Mouse (Mus musculus) forebrain, embryonic 13.5 days (tissue): ENCODE data around the gene Sds. TPM values are rescaled to one million over a fixed set of nuclear protein-coding genes. Genes with fewer than 3 reads are reported as not detected.

Experiments used
- ATAC-seq: fragments of 200-750 bp; cut with Nextera tagmentation; 2 replicates; pipeline ENCODE4 v1.8.0; 2017
- H3K27ac ChIP-seq: fragments of 300-500 bp; sonication (generic); 2 replicates; pipeline ENCODE4 v1.5.1; 2015; ENCODE audit warnings: inconsistent platforms, mild to moderate bottlenecking, moderate library complexity
- H3K27me3 ChIP-seq: fragments of 300-500 bp; sonication (generic); 2 replicates; pipeline ENCODE4 v1.6.1; 2015; ENCODE audit warnings: mild to moderate bottlenecking, inconsistent platforms
- H3K36me3 ChIP-seq: fragments of 300-500 bp; sonication (generic); 2 replicates; pipeline ENCODE4 v1.6.1; 2015; ENCODE audit warnings: mild to moderate bottlenecking, inconsistent platforms; ENCODE audit not compliant: poor library complexity, severe bottlenecking
- H3K4me1 ChIP-seq: fragments of 300-500 bp; sonication (generic); 2 replicates; pipeline ENCODE4 v1.6.1; 2015; ENCODE audit warnings: inconsistent platforms
- H3K4me2 ChIP-seq: fragments of 300-500 bp; sonication (generic); 2 replicates; pipeline ENCODE4 v1.6.1; 2015; ENCODE audit warnings: inconsistent platforms, mild to moderate bottlenecking, moderate library complexity
- H3K4me3 ChIP-seq: fragments of 300-500 bp; sonication (generic); 2 replicates; pipeline ENCODE4 v1.5.1; 2015; ENCODE audit warnings: mild to moderate bottlenecking, inconsistent platforms
- H3K9ac ChIP-seq: fragments of 300-500 bp; sonication (generic); 2 replicates; pipeline ENCODE4 v1.6.1; 2015; ENCODE audit warnings: mild to moderate bottlenecking, inconsistent platforms
- H3K9me3 ChIP-seq: fragments of 300-500 bp; sonication (generic); replicated peaks from 2 replicates; pipeline ENCODE4 v1.6.1; 2016; ENCODE audit warnings: inconsistent platforms
- WGBS: fragments of 180-500 bp; shearing (Covaris S2); methylation state at CpG from one replicate; pipeline ENCODE4 v1.1.7; 2015; 5-methylcytosine and 5-hydroxymethylcytosine counted together
- polyA plus RNA-seq: library from polyadenylated mRNA; unstranded; fragments of >200 nt; fragmentation: Nextera tagmentation; extraction: Ambion mirVana; gene quantifications from 2 replicates; pipeline ENCODE4 v1.2.1, GENCODE M21; 2015

Gene Sds
- polyA plus RNA-seq = not detected in 2 replicates

DNA sequence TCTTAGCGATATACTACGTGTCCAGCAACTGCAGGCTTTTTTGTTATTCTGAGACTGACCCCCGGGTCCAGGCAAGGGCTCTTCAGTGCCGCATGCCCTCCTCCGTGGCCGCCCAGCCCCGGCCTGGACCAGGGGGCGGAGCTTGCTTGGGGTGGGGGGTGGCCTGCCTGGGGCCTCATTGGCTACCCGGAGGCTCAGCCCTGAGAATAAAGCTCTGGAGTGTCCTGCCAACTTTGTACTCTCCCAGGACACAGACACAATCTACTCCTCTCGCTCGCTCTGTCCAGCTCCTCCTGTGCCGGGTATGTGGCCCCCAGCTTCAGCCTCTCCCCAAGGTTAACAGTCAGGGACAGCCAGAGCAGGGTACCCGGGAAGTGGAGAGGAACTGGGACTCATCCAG is at the start of gene Sds:
Sds (plus strand) TSS at position 231 of the 400 bp plus-strand sequence.
- 12% methylated on average over 13 of the region's 13 CpGs for WGBS
- Histone ChIP-seq H3K9ac (no peak within 1 kb of the TSS), H3K27me3 (peaks cover 4% of the 10 kb centered on the region; the same call in 1 of the 2 replicates), H3K4me3 (no peak within 1 kb of the TSS), H3K9me3 (no peaks in the 10 kb centered on the region; the same call in 1 of the 2 replicates), H3K4me2 (peak within 1 kb of the TSS; percentile 25; the same call in 1 of the 2 replicates), H3K36me3 (no peaks in the 10 kb centered on the region), H3K4me1 (peaks cover 4% of the 10 kb centered on the region; the same call in 1 of the 2 replicates), H3K27ac (no peak within 1 kb of the TSS)
- ATAC-seq = no peak

DNA sequence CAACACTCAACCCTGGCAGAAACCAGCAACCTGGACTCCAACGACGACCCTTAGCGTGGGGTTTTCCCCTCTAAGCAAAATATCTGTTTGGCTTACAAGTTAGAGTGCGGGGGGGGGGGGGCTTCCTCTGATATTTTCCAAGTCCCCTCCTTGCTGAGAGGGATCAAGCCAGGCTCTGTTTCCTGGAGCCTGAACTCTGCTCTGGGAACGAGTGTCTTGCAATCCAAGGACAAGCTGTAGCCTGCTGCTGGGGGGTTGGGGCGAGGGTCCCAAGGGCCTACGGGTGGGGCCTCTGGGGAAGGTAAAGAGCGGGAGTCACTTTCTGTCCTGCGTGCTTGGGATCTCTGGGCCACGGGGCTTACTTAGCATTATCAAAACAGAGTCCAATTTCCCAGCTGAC is 49.8 kb upstream of the Sds start:
- Histone ChIP-seq H3K4me1 (peaks cover 21% of the 10 kb centered on the region), H3K9me3 (no peaks in the 10 kb centered on the region), H3K27ac (peak overlapping the region; percentile 31; the same call in 1 of the 2 replicates), H3K36me3 (no peaks in the 10 kb centered on the region), H3K4me2 (peak overlapping the region; percentile 50), H3K4me3 (peak overlapping the region; percentile 25; the same call in 1 of the 2 replicates), H3K27me3 (peaks cover 95% of the 10 kb centered on the region), H3K9ac (peak overlapping the region; percentile 53)
- ATAC-seq = no peak
- under 1% methylated on average over 10 of the region's 10 CpGs for WGBS

DNA sequence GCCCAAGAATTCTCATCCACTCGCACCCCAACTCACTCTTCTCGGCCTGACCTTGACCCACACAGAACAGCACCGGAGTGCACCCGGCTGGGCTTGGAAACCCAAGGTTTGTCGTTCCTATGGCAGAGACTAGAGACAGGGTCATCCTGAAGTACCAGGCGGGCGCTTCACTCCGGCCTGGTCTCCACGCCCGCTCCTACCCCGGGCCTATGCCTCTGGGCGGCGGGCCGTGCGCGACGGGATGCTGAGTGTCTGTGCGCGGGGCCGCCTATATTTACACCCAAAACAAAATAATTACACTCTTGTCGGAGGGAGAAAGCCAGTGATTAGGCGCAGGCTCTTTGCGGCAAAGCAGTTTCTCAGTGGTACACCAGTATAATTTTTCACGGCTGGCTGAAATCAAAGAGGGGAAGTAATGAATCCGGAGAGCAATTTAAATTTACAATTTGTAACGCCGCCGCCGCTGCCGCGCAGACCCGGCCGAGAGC is 48.8 kb upstream of the Sds start:
- peaks cover 95% of the 10 kb centered on the region for H3K27me3 ChIP-seq
- ATAC-seq = no peak
- WGBS = under 1% methylated on average over 33 of the region's 33 CpGs
- H3K9ac ChIP-seq = peak overlapping the region; percentile 53
- H3K4me3 ChIP-seq = peak overlapping the region; percentile 25
- H3K4me1 ChIP-seq = peaks cover 26% of the 10 kb centered on the region
- no peaks in the 10 kb centered on the region for H3K36me3 ChIP-seq
- peak overlapping the region; percentile 55 for H3K27ac ChIP-seq
- H3K4me2 ChIP-seq = peak overlapping the region; percentile 50
- no peaks in the 10 kb centered on the region for H3K9me3 ChIP-seq

DNA sequence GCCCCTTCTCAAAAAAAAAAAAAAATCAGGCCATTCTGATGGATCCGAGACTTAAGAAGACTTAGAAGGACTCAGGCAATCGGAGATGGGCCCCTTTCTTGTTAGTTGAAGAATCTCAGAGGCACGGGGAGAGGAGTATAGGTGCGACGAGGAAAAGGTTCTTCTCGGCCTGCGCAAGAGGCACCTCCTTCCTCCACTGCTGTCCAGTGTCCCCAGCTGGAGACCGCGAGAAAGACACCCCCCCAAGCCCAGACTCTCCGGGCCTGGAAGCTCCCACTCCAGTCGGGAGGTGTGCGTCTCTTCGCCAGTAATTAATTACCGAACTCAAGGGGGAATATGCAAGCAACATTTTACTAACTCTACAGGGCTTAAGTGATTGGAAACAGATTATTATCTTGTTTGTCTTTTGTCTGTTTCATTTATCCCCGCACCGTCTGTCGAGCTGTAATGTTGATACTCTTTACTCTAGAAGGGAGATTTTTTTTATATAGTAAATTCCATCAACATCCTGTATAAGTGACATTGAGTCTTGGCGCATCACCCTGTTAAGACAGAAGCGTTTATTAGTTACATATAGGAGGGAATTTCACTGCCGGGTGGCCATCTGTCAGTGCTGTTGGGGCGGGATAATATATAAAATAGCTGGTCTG is 48.0 kb upstream of the Sds start:
- peaks cover 26% of the 10 kb centered on the region for H3K4me1 ChIP-seq
- H3K4me2 ChIP-seq = peak overlapping the region; percentile 50
- H3K36me3 ChIP-seq = no peaks in the 10 kb centered on the region
- peaks cover 95% of the 10 kb centered on the region for H3K27me3 ChIP-seq
- H3K9me3 ChIP-seq = no peaks in the 10 kb centered on the region
- ATAC-seq = no peak
- H3K27ac ChIP-seq = peak overlapping the region; percentile 55
- H3K4me3 ChIP-seq = peak overlapping the region; percentile 21
- H3K9ac ChIP-seq = peak overlapping the region; percentile 45
- 4% methylated on average over 21 of the region's 21 CpGs for WGBS

DNA sequence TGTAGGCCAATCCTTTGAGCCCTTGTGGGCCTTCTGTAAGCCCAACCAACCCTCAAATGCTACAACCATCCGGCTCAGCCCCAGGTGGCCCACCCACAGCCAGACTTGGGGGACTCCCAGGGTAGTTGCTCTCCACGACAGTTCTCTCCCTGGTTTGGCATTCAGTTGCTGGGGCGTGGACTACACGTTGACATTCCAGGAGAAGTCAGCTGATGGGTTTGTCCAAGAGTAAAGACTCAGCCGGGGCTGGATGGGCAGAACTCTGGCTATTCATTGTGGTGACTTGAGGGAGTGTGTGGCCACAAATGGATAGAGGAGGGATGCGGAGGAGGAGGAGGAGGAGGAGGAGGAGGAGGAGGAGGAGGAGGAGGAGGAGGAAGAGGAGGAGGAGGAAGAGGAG is 47.3 kb upstream of the Sds start:
- peak overlapping the region; percentile 50 for H3K4me2 ChIP-seq
- H3K4me3 ChIP-seq = peak overlapping the region; percentile 21
- no peak for ATAC-seq
- peaks cover 26% of the 10 kb centered on the region for H3K4me1 ChIP-seq
- 3% methylated on average over 5 of the region's 6 CpGs for WGBS
- H3K36me3 ChIP-seq = no peaks in the 10 kb centered on the region
- H3K9me3 ChIP-seq = no peaks in the 10 kb centered on the region
- H3K9ac ChIP-seq = no peak overlapping the region
- H3K27ac ChIP-seq = 0 out of 2 replicates have a peak overlapping the region, but pooled peaks have one; percentile 7
- peaks cover 96% of the 10 kb centered on the region for H3K27me3 ChIP-seq

DNA sequence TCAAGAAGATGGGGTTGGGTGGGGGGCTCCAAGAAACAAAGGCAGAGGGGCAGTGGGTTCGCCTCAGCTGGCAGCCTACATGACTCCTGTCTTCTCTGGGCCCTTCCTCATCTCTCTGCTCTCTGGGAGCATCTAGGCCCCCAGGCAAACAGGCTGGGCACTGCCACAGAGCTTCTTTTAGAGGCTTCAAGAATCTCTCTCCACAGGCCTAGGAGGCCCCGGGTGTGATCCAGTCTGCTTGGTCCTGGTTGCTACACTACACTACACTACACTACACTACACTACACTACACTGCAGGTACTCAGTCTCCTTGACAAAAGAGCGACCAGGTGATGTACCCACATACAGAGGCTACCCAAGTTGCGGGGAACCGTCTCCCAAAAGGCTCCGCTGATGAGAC is 46.6 kb upstream of the Sds start:
- H3K4me2 ChIP-seq = peak overlapping the region; percentile 36
- peaks cover 26% of the 10 kb centered on the region for H3K4me1 ChIP-seq
- peak overlapping the region; percentile 21 for H3K4me3 ChIP-seq
- H3K9me3 ChIP-seq = no peaks in the 10 kb centered on the region
- no peak for ATAC-seq
- peaks cover 96% of the 10 kb centered on the region for H3K27me3 ChIP-seq
- no peaks in the 10 kb centered on the region for H3K36me3 ChIP-seq
- H3K27ac ChIP-seq = peak overlapping the region; percentile 35; the same call in 1 of the 2 replicates
- 26% methylated on average over 6 of the region's 6 CpGs for WGBS
- H3K9ac ChIP-seq = peak overlapping the region; percentile 40

DNA sequence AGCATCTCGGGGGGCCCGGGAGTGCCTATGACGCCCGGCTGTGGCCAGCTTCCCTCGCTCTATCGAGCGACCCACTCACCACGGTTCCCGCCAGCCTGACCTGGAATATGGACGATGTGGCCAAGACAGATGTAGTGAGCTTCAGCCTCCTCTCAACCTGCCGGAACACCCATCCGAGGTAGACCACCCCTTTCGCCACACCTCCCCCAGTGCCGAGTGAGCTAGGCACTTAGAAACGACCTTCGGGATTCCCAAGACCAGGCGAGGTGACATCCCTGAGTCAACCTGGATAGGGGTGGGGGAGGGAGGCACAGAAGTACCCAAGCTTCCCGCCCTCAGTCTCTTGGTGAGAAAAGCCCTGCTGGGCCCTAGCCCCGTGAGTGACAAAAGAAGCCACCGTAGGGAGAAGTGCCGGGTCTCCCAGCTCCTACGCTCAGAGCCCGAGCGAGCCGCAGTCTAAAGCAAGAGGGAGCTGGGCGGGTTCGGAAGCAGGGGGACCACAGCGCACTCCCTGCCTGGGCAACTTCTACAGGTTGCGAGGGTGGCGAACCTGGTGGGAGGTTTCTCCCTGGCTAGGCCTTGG is 45.2 kb upstream of the Sds start:
- no peaks in the 10 kb centered on the region for H3K9me3 ChIP-seq
- peak overlapping the region; percentile 47 for H3K4me2 ChIP-seq
- peaks cover 99% of the 10 kb centered on the region for H3K27me3 ChIP-seq
- H3K4me3 ChIP-seq = peak overlapping the region; percentile 44
- peak overlapping the region; percentile 61 for H3K9ac ChIP-seq
- under 1% methylated on average over 30 of the region's 30 CpGs for WGBS
- H3K36me3 ChIP-seq = no peaks in the 10 kb centered on the region
- no peak for ATAC-seq
- H3K27ac ChIP-seq = peak overlapping the region; percentile 40
- peaks cover 32% of the 10 kb centered on the region for H3K4me1 ChIP-seq

DNA sequence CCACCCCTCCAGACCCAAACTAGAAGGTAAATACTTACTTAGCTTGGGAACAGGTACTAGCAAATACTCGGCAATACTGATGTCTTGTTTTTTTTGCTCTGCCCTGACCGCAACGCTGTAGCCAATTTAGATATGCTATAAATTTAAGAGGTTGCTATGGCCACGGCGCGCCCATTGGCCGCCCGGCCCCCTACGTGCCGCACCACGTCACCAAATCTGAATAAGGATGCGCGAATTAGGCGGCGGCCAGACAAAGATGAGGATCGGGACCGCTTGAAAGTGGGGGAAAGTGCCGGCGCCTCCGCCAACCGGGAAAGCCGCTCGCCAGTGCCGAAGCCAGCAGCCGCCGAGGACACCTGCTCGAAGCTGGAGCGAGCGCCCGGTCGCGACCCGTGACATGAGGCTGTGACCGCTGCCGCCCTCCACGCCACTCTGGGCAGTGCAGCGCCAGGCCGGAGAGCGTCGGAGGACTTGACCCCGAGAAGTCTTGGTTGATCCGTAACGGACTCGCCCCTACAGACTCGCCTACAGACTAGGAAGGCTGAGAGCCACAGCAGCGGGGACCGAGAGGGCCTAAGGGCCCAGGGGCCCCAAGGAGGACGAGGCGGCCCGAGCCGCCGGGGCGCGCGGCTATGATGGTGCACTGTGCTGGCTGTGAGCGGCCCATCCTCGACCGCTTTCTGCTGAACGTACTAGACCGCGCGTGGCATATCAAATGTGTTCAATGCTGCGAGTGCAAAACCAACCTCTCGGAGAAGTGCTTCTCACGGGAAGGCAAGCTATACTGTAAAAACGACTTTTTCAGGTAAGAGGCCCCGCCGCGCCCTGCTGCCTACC is 44.5 kb upstream of the Sds start, which contains the start of gene Lhx5:
Lhx5 (plus strand) TSS at position 51 of the 837 bp plus-strand sequence.
- Histone ChIP-seq H3K27ac (peak within 1 kb of the TSS; percentile 58), H3K9me3 (no peaks in the 10 kb centered on the region), H3K36me3 (no peaks in the 10 kb centered on the region), H3K27me3 (peaks cover 99% of the 10 kb centered on the region), H3K9ac (peak within 1 kb of the TSS; percentile 67), H3K4me3 (peak within 1 kb of the TSS; percentile 44), H3K4me2 (peak within 1 kb of the TSS; percentile 47), H3K4me1 (peaks cover 37% of the 10 kb centered on the region)
- under 1% methylated on average over 69 of the region's 69 CpGs for WGBS
- no peak for ATAC-seq

DNA sequence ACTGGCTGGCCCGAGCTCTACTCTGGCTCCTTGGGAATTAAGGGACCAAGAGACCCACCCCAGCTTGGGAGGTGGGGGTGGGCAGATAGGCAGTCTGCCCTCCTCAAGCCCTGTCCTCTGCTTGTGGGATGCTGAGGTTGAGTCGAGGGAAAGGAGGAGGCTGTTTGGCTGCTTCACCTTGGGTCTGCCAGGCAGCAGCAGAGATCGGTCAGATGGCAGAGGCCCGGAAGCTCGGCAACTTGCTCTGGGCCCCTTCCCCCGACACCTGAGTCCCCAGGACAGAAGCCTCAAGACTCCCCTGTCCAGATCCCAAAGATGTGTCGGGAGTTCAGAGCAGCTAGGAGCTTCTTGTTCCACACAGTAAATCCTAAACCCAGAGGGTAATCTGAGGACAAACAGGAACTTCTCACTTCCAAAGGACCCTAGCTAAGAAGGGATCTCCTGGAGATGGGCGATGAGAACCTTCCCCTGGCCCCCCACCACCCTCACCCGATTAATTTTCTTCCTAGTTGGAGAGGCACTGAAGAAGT is 43.8 kb upstream of the Sds start:
- under 1% methylated on average over 9 of the region's 9 CpGs for WGBS
- H3K27ac ChIP-seq = peak overlapping the region; percentile 58

DNA sequence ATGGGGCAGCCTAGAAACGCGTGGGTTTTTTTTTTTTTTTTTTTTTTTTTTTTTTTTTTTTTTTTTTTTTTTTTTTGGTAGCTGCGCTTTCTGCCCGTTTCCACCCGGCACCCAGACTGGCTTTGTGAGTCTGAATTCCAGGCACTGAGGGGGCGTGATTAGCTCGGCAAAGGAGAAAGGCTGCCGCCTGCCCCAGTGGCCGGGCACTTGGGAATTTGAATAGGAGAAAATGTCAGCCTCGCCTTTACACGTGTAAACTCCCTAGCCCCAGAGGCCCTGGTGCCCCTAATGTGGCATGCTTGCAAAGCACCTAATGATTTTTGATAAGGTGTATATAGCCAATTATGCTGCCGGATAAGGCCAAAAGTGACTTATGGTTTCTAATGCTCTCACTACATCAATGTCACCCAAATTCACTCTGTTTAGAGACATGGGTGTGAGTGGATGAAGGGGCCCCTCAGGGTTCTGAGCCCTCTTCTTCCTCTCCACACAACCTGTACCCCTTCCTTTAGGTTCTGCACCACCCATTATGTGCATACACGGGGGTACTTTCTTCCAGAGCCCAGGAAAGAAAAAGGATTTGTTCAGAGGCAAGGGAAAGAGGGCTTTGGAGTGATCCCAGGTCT is 43.1 kb upstream of the Sds start:
- Histone ChIP-seq H3K9me3 (no peaks in the 10 kb centered on the region), H3K27me3 (peaks cover 99% of the 10 kb centered on the region), H3K4me3 (peak overlapping the region; percentile 44), H3K4me1 (peaks cover 39% of the 10 kb centered on the region), H3K4me2 (peak overlapping the region; percentile 68), H3K36me3 (no peaks in the 10 kb centered on the region), H3K27ac (no peak overlapping the region; the same call in 1 of the 2 replicates), H3K9ac (peak overlapping the region; percentile 67)
- ATAC-seq = no peak
- WGBS = 1% methylated on average over 13 of the region's 13 CpGs

More for the DNA sequence above, 43.8 kb upstream of the Sds start:
- Histone ChIP-seq H3K9me3 (no peaks in the 10 kb centered on the region), H3K4me2 (peak overlapping the region; percentile 47; the same call in 1 of the 2 replicates), H3K4me1 (peaks cover 37% of the 10 kb centered on the region), H3K36me3 (no peaks in the 10 kb centered on the region), H3K9ac (peak overlapping the region; percentile 67), H3K27me3 (peaks cover 99% of the 10 kb centered on the region), H3K4me3 (peak overlapping the region; percentile 44)
- ATAC-seq = no peak

DNA sequence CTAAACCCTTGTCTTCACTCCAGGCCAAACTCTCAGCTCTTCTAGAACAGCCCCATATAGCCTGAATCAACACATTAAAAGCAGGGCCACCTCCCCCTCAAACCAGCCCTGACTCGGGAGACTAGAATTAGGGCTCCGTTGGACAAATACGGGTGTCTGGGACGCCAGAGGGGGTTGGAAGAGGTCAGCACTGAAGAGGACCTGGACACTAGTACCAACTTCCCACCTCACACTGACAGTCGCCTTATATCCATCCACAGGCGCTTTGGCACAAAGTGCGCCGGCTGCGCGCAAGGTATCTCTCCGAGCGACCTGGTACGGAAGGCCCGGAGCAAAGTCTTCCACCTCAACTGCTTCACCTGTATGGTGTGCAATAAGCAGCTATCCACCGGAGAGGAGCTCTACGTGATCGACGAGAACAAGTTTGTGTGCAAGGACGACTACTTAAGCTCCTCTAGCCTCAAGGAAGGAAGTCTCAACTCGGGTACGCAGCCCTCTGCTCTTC is 42.0 kb upstream of the Sds start:
- Histone ChIP-seq H3K4me1 (peaks cover 42% of the 10 kb centered on the region), H3K9ac (peak overlapping the region; percentile 59), H3K27ac (no peak overlapping the region), H3K4me2 (peak overlapping the region; percentile 68), H3K27me3 (peaks cover 99% of the 10 kb centered on the region), H3K9me3 (no peaks in the 10 kb centered on the region), H3K4me3 (peak overlapping the region; percentile 44), H3K36me3 (no peaks in the 10 kb centered on the region)
- WGBS = 6% methylated on average over 21 of the region's 21 CpGs
- no peak for ATAC-seq
